Mouse (Mus musculus): ENCODE results near the gene Iglon5.
A peak's percentile ranks its signal among the peaks of the same experiment; 100 is the strongest.

The Iglon5 gene

DNA sequence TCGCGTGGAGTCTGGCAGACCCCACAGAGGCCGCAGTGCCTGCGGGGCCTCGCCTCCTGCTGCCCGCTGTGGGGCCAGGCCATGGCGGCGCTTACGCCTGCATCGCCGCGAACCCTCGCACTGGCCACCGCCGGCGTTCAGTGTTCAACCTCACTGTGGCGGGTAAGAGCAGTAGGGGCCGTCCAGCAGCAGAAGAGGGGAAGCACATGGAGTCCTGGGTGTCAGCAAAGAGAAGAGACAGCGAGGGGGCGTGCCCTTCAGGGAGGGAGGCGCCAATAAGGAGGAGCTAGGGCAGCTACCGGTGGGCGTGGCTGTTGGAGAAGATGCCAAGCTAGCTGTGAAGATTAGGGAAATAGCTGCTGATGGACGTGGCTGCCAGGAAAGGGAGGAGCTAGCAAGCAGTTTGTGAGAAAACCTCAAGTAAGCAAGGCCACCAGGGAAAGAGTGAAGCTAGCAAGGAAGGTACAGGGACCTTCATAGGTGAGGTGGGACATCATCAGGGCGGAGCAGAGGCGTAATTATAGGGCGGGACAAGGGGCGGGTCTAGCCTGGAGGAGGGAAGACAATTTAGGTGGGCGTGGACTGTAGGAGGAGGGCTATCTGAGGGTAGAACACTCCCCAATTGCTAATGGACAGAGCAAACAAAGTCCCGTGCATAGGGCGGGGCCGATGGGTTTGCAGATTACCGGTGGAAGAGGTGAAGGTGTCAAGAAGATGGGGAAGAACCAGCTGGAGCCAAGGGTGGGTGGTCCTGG is 24.4 kb downstream of the Iglon5 start:
- DNase-seq (ENCODE audit: low spot score) = peak; percentile 84

DNA sequence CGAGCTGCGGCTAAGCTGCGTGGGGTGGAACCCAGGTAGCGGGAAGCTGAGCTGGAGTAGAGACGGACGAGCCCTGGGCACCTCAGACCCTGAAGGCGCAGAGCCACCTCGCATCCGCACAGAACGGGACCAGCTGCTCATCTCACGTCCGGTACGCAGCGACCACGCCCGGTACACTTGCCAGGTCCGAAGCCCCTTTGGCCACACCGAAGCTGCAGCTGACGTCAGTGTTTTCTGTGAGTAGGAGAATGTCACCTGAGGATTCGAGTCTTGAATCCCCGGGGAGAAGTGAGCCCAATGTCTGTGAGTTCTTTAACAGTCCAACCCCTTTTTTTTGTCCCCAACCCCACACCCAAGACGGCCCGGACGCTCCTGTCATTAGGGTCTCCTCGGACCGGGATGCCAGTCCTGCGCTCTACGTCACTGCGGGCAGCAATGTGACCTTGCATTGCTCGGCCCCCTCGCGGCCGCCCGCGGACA is 25.0 kb downstream of the Iglon5 start:
- no peak for DNase-seq (ENCODE audit: low spot score)

DNA sequence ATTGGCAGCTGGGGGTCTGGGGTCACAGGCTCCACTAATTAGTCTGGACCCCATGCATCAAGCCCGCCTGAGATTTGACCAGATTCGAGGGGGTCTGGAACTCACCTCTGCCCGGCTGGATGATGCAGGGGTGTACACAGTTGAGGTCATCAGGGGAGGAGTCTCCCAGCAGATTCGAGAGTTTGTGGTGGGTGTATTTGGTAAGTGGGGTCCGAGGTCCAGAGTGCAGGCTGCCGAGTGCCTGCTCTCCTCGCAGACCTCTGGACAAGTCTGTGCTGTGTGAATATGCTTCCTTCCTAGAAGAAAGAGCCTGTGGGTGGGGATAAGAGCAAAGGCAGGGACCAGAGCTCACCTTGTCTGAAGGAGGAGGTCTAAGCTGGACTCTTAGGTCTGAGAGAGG is 25.9 kb downstream of the Iglon5 start:
- no peak for DNase-seq (ENCODE audit: low spot score)

DNA sequence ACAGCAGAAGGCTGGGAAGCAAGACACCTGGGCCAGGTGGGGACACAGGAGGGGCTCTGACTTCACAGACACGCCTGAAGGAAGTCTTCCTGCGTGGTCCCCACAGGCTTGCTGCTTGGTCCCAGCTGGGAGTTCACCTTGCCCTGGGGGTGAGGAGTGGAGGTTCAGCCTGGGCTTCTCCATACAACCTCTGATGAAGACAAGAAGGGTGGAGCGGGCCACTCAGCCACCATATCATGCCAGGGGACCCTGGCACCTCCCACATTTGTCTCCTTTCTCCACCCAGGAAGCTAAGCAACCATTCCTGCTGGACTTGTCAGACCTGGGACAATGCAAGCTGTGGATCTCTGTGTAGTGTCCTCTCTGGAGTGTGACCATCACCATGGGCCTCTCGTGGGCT is 27.0 kb downstream of the Iglon5 start, which contains the start of gene Vsig10l:
TSS of gene Vsig10l (plus strand) at position 301 of the 400 bp plus-strand sequence.
- no peak for DNase-seq (ENCODE audit: low spot score)

DNA sequence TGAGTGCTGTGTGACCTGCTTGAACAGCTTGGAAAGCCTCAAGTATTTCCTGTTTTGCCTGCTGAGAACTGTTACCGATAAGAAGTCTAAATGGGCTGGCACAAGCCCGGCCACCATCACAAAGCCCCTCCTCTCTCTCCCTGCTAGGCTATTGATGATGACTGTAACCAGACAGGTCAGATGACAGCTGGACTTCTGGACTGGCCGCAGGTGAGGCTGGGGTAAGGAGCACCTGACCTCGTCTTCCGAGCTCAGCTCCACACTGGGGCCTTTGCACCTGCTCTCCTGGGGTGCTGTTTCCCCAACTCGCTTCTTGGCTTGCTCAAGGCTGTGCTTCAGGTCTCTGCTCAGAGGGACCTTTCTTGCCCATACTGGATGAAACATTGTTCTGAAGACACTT is 35.5 kb downstream of the Iglon5 start:
- DNase-seq (ENCODE audit: low spot score) = no peak

DNA sequence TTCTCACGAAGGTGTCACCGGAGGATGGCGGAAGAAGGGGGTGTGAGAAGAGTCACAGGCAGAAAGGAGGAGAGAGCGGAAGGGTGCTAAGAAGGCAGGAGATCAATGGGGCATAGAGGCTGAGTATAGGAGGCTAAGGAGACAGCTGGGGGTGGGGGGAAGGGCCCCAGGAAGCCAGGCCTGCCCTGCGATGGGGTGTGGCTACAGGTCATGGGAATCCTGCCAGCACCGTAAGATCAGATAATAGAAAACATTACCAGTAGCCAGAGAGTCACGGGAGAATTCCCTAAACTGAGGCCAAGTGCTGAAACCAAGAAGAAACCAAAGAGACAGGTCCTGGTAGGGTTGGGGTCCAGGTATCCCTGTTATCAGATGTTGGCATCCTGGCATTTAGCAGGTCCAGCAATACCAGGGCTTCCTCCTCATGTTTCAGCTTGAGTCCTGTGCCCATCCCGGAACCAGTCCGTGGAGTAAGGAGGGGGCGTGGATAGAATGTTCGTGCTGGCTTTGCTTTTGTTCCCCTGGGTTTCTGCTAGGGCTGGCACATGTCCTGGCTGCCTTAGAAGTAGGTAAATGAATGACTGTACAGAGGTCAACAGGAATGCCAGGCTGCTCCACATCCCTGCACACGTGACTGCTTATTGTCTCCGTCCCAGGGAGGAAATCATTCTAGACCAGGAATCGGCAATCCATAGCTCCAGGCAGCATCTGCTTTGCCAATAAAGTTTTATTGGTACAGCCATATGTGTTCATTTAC is 36.1 kb downstream of the Iglon5 start:
- DNase-seq (ENCODE audit: low spot score) = no peak

DNA sequence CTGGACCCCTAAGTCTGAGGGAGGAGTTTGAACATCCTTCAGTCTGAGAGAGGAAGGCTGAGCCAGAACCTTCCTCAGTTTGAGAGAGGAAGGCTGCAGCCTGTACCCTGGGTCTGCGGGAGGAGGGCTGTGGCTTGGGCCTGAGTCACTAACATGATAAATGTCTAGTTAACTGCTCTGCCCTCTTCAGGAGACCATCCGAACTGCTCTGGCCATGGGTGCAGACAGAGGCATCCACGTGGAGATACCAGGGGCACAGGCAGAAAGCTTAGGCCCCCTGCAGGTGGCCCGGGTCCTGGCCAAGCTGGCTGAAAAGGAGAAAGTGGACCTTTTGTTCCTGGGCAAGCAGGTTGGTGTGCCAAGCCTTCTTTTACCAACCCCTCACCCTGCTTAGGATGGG is 37.3 kb downstream of the Iglon5 start:
- no peak for DNase-seq (ENCODE audit: low spot score)

DNA sequence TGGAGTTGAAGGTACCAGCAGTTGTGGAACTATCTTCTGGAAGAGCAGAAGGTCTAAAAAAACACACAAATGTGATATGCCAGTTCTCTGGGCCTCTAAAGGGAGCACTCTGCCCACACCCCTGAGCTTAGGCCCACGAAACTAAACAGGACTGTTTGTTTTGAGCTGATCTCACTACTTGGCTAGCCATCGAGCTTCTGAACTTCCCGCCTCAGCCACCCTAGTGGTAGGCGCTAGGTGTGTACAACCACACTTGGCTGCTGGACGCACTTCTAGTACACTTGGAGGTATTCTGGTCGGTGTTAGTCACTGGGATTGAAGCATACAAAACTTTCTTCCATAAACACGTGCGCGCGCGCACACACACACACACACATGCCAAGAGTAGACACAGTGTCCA is 38.1 kb downstream of the Iglon5 start:
- DNase-seq (ENCODE audit: low spot score) = no peak

DNA sequence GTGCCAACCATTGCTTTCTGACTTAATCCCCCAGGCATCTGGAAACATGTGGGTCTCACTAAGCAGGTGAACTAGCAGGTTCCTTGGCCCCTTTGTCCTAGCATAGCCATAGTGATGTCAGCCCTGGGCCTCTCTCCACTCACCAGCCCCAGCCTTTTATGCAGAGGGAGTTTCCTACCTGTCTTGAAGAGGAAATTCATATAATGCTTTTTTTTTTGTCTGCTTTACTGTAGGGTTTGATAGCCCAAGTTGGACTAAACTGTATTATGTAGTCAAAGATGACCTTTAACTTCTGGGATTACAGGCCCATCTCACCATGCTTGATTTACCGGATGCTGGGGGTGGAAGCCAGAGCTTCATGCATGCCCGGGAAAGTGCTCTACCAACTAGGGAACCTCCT is 40.1 kb downstream of the Iglon5 start:
- DNase-seq (ENCODE audit: low spot score) = no peak

DNA sequence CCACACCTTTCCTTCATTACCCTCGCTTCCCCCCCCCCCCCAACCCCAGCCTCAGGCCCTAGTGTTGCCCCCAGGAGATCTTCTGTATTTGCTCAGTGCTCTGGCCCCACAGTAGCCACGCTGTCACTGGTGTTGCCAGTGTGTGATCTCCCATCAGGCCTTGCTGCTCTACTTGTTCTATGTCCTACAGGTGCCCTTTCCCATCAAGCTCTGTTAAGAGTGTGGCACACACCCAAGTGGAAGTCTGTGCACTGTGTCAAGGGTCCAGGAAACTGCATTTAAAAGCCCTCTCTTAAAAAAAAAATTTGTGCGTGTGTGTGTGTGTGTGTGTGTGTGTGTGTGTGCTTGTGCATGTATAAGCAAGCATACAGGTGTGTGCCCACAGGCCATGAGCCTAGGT is 41.6 kb downstream of the Iglon5 start:
- DNase-seq (ENCODE audit: low spot score) = no peak

DNA sequence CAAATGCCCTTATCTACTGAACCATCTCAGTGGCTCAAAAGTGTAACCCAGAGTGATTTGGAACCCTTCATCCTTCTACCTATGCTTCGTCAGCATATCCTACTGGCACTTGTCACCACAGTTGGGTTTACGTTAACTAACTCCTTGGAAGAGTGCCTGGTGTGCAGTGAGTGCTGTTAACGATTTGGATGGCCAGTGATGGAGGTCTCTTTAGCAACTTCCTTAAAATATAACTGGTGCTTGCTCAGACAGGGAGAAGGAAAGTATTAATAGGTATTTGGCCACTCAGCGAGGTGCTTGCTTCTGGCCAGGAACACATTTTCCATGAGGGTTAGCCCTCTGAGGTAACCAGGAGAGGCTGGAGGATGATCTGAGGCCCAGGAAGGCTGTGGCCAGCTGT is 42.1 kb downstream of the Iglon5 start:
- no peak for DNase-seq (ENCODE audit: low spot score)

DNA sequence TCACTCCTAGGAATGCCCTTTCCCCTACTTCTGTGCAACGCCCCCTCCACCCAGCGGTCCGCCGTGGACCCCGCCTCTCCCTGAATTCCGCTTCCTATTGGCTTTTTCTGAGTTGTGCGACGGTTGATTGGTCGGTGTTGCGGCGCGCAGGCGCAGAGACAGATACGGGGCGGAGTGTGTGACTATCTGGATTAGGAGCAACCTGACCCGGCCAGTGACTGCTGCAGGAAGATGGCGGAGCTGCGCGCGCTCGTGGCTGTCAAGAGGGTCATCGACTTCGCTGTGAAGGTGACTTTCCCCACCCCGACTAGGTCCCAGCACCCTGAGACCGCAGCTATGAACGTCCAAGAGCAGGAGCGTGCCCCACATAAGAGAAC is 46.0 kb downstream of the Iglon5 start, which contains the start of the genes Etfb and Gm45233:
TSS of gene Etfb (plus strand) at position 167 of the 377 bp plus-strand sequence.
TSS of gene Gm45233 (plus strand) at position 212 of the 377 bp plus-strand sequence.
- DNase-seq (ENCODE audit: low spot score) = peak; percentile 86

DNA sequence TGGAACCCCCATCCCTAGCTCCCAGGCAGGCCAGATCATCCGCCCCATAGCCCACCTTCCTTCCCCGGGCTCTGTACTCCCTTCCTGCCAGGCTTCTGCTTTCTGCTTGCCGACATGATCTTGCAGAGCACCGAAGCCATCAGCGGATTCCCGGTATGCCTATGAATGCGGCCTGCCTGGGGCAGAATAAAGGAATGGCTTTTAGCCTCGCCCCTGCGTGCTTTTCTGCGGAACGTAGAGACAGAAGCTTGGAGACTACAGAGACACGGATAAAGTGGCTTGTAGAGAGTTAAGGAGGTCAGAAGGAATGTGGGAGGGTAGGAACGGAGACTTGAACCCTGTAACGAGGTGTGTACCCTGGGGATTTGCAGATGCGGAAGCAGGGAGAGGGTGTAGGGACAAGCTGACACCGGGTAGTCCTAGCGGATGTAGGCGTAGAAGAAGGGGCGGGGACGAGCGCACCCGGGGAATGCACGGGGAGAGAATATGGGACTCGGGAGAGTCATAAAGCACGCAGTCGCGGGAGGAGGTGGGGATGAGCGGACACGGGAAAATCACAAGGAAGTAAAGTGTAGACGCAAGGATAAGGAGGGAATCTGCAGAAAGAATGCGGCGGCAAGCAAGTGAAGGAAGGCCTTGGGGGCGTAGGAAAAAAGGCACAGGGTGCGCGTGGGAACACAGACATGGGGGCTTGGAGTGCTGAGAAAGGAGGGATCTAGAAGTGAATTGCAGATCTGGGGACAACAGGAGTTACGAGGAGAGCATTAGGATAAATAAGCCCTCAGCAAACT is 46.6 kb downstream of the Iglon5 start:
- peak; percentile 67 for DNase-seq (ENCODE audit: low spot score)

DNA sequence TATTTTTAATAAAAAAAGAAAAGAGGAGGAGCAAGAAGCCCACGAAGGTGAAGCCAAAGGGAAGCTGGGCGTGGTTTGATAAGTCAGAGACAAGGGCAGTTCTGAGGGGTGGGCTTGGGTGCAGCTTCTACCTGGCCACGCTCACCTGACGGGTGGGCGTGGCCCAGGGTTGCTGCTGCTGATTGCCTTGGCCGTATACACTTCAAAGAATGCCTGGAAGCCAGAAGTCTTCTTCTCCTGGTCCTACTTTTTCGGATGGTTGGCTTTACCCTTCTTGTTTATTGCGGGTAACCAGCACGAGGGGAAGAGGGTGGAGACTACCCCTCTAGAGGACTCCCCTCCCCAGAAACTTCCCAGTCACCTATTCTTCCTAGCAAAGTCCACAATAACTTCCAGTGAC is 47.2 kb downstream of the Iglon5 start:
- DNase-seq (ENCODE audit: low spot score) = no peak

DNA sequence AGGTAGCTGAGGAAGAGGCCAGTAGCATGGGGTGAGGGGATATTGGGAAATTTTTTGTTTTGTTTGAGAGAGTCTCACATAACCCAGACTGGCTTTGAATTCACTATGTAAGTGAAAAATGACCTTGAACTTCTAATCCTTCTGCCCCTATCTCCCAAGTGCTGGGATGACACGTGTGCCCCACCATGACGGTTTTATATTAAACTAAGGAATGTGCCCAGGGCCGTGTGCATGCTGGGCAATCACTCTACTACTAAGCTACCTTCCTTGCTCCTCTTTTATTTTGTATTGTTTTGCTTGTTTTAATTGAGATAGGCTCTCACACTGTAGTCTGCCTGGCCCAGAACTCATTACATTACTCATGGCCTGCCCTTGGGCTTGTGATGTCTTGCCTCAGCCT is 48.8 kb downstream of the Iglon5 start:
- no peak for DNase-seq (ENCODE audit: low spot score)

DNA sequence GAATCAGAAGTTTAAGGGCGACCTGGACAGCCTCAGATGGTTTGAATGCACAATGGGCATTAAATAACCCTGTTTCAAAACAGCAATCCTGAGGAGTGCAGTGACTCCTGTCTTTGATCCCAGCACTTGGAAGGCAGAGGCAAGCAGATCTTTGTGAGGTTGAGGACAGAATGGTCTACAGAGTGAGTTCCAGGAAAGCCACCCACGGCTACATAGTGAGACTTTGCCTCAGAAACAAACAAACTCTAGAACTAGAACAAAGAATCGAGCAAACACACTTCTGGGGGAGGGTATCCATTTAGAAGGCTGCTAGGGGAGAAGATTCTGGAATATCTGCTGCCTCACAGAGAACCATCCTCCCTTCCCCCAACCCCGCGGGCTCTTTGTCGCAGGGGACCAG is 49.4 kb downstream of the Iglon5 start, which contains the start of gene Cldnd2:
TSS of gene Cldnd2 (plus strand) at position 301 of the 400 bp plus-strand sequence.
- DNase-seq (ENCODE audit: low spot score) = no peak

DNA sequence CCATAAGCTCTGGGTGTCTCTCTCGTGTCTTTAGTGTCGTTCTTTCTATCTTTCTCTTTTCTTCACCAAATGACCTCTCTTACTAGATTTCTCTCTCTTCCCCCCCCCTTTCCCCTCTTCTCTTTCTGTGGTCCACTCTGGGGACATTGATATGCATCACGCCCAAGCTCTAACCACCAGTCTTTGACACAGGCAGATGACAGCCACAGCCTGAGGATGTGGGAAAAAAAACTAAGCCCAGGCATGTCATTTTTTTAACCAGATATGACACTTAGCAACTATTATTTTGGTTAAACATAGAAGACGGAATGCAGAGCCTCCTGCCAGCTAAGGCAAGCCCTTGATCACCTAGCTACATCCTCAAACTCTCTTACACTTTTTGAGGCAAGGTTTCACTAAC is 51.3 kb downstream of the Iglon5 start:
- DNase-seq (ENCODE audit: low spot score) = no peak

DNA sequence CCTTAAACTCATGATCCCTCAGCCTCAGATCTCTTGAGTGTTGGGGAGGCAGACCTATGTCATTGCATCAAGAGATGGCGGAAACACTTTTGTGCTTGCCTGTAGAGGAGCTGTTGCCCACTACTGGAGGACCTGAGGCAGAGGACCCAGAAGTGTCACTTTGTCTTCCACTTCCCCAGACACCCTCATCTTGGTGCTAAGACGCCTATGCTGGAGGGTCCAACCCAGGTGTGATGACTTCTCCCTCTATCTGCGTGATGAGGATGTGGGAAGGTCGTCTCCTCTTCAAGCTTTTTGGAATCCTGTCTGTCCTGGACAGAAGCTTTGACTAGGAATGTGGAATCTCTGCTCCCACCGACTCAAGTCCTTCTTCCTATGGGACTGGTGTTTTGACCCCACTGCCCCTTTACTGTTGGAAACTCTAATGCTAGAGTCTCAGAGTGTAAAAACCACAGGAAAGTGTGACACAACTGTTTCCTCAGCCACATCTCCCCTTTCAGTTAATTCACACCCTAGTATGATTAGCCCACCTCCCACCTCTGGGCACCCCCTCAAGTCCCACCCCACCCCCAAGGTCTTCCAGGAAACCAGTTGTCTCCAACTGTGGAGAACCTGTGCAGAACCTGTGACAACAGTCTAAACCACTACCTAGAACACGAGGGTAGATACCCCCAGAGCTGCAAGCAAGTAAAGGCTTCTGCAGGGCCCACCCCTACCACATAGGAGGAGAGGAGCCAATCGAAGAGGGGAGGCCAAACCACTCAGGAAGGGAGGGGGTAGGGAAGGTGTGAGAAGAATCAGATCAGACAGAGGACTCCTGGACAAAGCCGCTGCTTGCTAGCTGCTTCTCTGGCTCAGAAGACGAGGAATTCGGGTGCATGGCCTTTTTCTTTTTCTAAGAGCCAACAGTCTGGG is 53.3 kb downstream of the Iglon5 start, which contains the start of gene Nkg7:
TSS of gene Nkg7 (plus strand) at position 733 of the 915 bp plus-strand sequence.
- no peak for DNase-seq (ENCODE audit: low spot score)

DNA sequence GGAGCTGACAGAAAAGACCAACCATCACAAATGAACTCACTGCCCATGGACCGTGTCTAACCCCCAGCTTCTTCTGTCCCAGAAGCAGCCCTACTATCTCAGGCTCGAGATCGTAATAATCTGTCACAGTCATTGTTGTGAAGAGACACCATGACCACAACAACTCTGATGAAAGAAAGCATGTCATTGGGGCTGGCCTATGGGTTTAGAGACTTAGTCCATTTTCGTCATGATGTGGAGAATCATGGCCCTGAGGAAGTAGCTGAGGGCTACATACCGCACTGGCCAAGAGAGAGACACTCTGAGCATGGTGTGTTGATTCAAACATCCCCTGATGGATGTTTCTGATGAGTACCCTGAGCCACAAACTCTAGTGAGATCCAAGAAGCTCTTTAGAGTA is 55.2 kb downstream of the Iglon5 start:
- no peak for DNase-seq (ENCODE audit: low spot score)

DNA sequence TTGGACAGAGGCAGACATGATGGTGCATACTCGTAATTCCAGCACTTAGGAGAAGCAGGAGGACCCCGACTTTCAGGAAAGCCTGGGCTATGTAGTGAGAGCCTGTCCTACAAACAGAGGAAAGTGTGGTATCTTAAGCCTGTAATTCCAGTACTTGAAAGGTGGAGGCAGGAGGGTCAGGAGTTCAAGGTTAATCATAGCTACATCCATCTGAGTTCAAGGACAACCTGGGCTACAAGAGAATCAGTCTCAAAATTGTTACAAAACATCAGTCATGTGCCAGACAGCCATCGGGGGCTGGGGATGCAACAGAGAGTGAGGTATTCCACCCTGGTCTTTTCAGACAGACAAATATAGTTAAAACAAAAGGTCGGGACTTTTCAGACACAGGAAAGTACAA is 57.0 kb downstream of the Iglon5 start:
- DNase-seq (ENCODE audit: low spot score) = no peak

DNA sequence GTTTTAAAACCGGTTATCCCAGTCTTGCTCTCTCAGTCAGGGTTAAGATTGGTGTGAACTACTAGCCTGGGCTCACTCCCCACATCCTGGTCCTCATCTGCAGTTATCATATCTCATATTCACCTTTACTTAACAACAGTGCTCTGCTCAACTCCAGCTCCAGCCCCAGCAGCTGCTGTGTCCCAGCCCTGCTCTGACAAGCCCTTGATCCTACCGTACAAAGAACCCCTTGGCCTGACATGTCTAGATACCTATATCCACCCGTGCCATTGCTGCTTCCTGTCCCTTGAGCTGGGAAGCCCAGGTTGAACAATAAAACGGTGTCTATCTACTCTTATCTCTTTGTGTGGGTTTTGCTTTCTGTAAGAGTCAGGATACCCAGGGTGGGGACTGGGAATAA is 60.4 kb downstream of the Iglon5 start:
- no peak for DNase-seq (ENCODE audit: low spot score)
